Mouse (Mus musculus) MEL (cell line): ENCODE measurements around the gene Cdk17. TPM values are rescaled to one million over a fixed set of nuclear protein-coding genes. Genes with fewer than 3 reads are reported as not detected.

Experiments
- DNase-seq: peaks from one replicate; pipeline ENCODE4 v3.0.0; 2011; ENCODE audit warnings: low read depth, low spot score
- H3K27ac ChIP-seq: 2 replicates; pipeline ENCODE4 v1.5.1; 2012; ENCODE audit warnings: low read depth, mild to moderate bottlenecking, control low read depth, low read length, moderate library complexity; ENCODE audit not compliant: control insufficient read depth
- H3K27me3 ChIP-seq, 2 experiments: fragments of 150-350 bp in 1 of 2; sonication (generic) in 1 of 2; 2 replicates each; pipeline ENCODE4 v1.6.1; 2012; ENCODE audit warnings: low read length in 2 of 2, mild to moderate bottlenecking in 2 of 2, improper control_type of control experiment in 1 of 2, moderate library complexity in 1 of 2; ENCODE audit not compliant: insufficient read depth in 2 of 2, control insufficient read depth in 1 of 2
- H3K36me3 ChIP-seq, 2 experiments: 2 replicates each; pipeline ENCODE4 v1.6.1; 2012 to 2014; ENCODE audit warnings: low read length in 2 of 2, improper control_type of control experiment in 1 of 2, inconsistent platforms in 1 of 2, mild to moderate bottlenecking in 1 of 2; ENCODE audit not compliant: insufficient read depth in 2 of 2, control insufficient read depth in 1 of 2
- H3K4me1 ChIP-seq, 2 experiments: fragments of 150-350 bp in 1 of 2; sonication (generic) in 1 of 2; 2 replicates each; pipeline ENCODE4 v1.6.1; 2012; ENCODE audit warnings: low read length in 2 of 2, improper control_type of control experiment in 1 of 2, mild to moderate bottlenecking in 1 of 2; ENCODE audit not compliant: insufficient read depth in 2 of 2, control insufficient read depth in 1 of 2
- H3K4me3 ChIP-seq, 2 experiments: fragments of 150-350 bp in 1 of 2; sonication (generic) in 1 of 2; 2 replicates each; pipeline ENCODE4 v1.5.1; 2012; ENCODE audit warnings: low read depth in 2 of 2, low read length in 2 of 2, mild to moderate bottlenecking in 2 of 2, moderate library complexity in 2 of 2, control low read depth in 1 of 2, improper control_type of control experiment in 1 of 2; ENCODE audit not compliant: control insufficient read depth in 1 of 2, insufficient read depth in 1 of 2
- H3K79me2 ChIP-seq: 2 replicates; pipeline ENCODE4 v1.6.1; 2012; ENCODE audit warnings: mild to moderate bottlenecking, low read length, moderate library complexity; ENCODE audit not compliant: control insufficient read depth, poor library complexity, insufficient read depth
- H3K9ac ChIP-seq: 2 replicates; pipeline ENCODE4 v1.6.1; 2012; ENCODE audit warnings: low read depth, mild to moderate bottlenecking, control low read depth, low read length, moderate library complexity; ENCODE audit not compliant: control insufficient read depth, poor library complexity, severe bottlenecking
- H3K9me3 ChIP-seq: fragments of 150-350 bp; sonication (generic); replicated peaks from 2 replicates; pipeline ENCODE4 v1.6.1; 2012; ENCODE audit warnings: mild to moderate bottlenecking, low read length, improper control_type of control experiment, moderate library complexity; ENCODE audit not compliant: insufficient read depth
- CTCF ChIP-seq, 3 experiments: IDR thresholded peaks in 2 of 3; conservative IDR thresholded peaks in 1 of 3; 2 replicates each; pipeline ENCODE4 v1.5.1; 2011 to 2012; ENCODE audit warnings: low read length in 3 of 3, low read depth in 2 of 3, mild to moderate bottlenecking in 2 of 3, improper control_type of control experiment in 1 of 3, inconsistent platforms in 1 of 3, mixed read lengths in 1 of 3, moderate library complexity in 1 of 3; ENCODE audit not compliant: control insufficient read depth in 1 of 3, insufficient read depth in 1 of 3, poor library complexity in 1 of 3, severe bottlenecking in 1 of 3
- E2F4 ChIP-seq: IDR thresholded peaks from 2 replicates; pipeline ENCODE4 v1.6.1; 2011; ENCODE audit warnings: low read depth, low read length, improper control_type of control experiment, borderline replicate concordance
- ELF1 ChIP-seq: IDR thresholded peaks from 2 replicates; pipeline ENCODE4 v1.6.1; 2014; ENCODE audit warnings: low read depth, mild to moderate bottlenecking, inconsistent platforms, low read length, improper control_type of control experiment, moderate library complexity
- ETS1 ChIP-seq: IDR thresholded peaks from 2 replicates; pipeline ENCODE4 v1.6.1; 2012; ENCODE audit warnings: low read depth, mild to moderate bottlenecking, inconsistent platforms, low read length, improper control_type of control experiment, moderate library complexity
- GATA1 ChIP-seq: IDR thresholded peaks from 2 replicates; pipeline ENCODE4 v1.6.1; 2011; ENCODE audit warnings: low read depth, low read length, improper control_type of control experiment
- HCFC1 ChIP-seq: IDR thresholded peaks from 2 replicates; pipeline ENCODE4 v1.6.1; 2012; ENCODE audit warnings: low read depth, mild to moderate bottlenecking, inconsistent platforms, low read length, improper control_type of control experiment, moderate library complexity
- JUND ChIP-seq: IDR thresholded peaks from 2 replicates; pipeline ENCODE4 v1.6.1; 2011; ENCODE audit warnings: low read depth, mild to moderate bottlenecking, improper control_type of control experiment, low read length
- MAX ChIP-seq: IDR thresholded peaks from 2 replicates; pipeline ENCODE4 v1.6.1; 2011; ENCODE audit warnings: low read length, improper control_type of control experiment
- MAZ ChIP-seq: IDR thresholded peaks from 2 replicates; pipeline ENCODE4 v1.6.1; 2012; ENCODE audit warnings: low read depth, mild to moderate bottlenecking, inconsistent platforms, low read length, improper control_type of control experiment
- MEF2A ChIP-seq: IDR thresholded peaks from 2 replicates; pipeline ENCODE4 v1.6.1; 2014; ENCODE audit warnings: low read depth, mild to moderate bottlenecking, inconsistent platforms, low read length, improper control_type of control experiment; ENCODE audit not compliant: poor library complexity, insufficient replicate concordance, severe bottlenecking; ENCODE audit errors: extremely low read depth
- MXI1 ChIP-seq: IDR thresholded peaks from 2 replicates; pipeline ENCODE4 v1.6.1; 2011; ENCODE audit warnings: mild to moderate bottlenecking, low read depth, low read length, improper control_type of control experiment
- MYB ChIP-seq: IDR thresholded peaks from 2 replicates; pipeline ENCODE4 v1.6.1; 2011; ENCODE audit warnings: mild to moderate bottlenecking, low read depth, low read length, improper control_type of control experiment
- POLR2AphosphoS5 ChIP-seq: IDR thresholded peaks from 2 replicates; pipeline ENCODE4 v1.6.1; 2012; ENCODE audit warnings: low read depth, borderline replicate concordance, mild to moderate bottlenecking, inconsistent platforms, low read length, moderate library complexity, mixed read lengths
- RAD21 ChIP-seq: IDR thresholded peaks from 2 replicates; pipeline ENCODE4 v1.6.1; 2011; ENCODE audit warnings: mild to moderate bottlenecking, low read depth, low read length, improper control_type of control experiment
- RCOR1 ChIP-seq: IDR thresholded peaks from 2 replicates; pipeline ENCODE4 v1.6.1; 2012; ENCODE audit warnings: low read depth, mild to moderate bottlenecking, inconsistent platforms, low read length, improper control_type of control experiment
- TBP ChIP-seq: IDR thresholded peaks from 2 replicates; pipeline ENCODE4 v1.8.0; 2011; ENCODE audit warnings: low read depth, low read length, improper control_type of control experiment
- USF1 ChIP-seq: IDR thresholded peaks from 2 replicates; pipeline ENCODE4 v1.6.1; 2014; ENCODE audit warnings: low read depth, mild to moderate bottlenecking, inconsistent platforms, low read length, improper control_type of control experiment, moderate library complexity
- ZC3H11A ChIP-seq: IDR thresholded peaks from 2 replicates; pipeline ENCODE4 v1.6.1; 2012; ENCODE audit warnings: low read depth, mild to moderate bottlenecking, inconsistent platforms, low read length, improper control_type of control experiment
- ZKSCAN1 ChIP-seq: IDR thresholded peaks from 2 replicates; pipeline ENCODE4 v1.6.1; 2012; ENCODE audit warnings: low read depth, mild to moderate bottlenecking, inconsistent platforms, low read length, improper control_type of control experiment, moderate library complexity
- ZMIZ1 ChIP-seq: IDR thresholded peaks from 2 replicates; pipeline ENCODE4 v1.6.1; 2012; ENCODE audit warnings: low read depth, mild to moderate bottlenecking, inconsistent platforms, low read length, improper control_type of control experiment, moderate library complexity
- polyA plus RNA-seq, 2 experiments: library from polyadenylated mRNA; stranded (reverse) in 1 of 2; unstranded in 1 of 2; fragments of >175 nt in 1 of 2; fragments of >200 nt in 1 of 2; gene quantifications; 2 replicates each; pipeline versions ENCODE4 v1.2.1 to v1.2.4; 2012; ENCODE audit warnings: low replicate concordance in 2 of 2, low read depth in 1 of 2; ENCODE audit not compliant: insufficient read length in 2 of 2, insufficient read depth in 1 of 2, missing spikeins in 1 of 2
- total RNA-seq: library from RNA; depleted of rRNA; stranded (reverse); fragments of 300-350 nt; gene quantifications from 2 replicates; pipeline ENCODE4 v1.2.3, GENCODE M21; 2012

Cdk17 gene
- total and polyA plus RNA-seq, 3 experiments, result 25.6 to 155 (median 32.9) TPM

GRCm38 (mm10) chr10:93126025-93126424 lies 34.6 kb upstream of the Cdk17 start:
- Histone ChIP-seq H3K9me3 (no peaks in the 10 kb centered on the region), H3K4me1 (peaks cover 12 to 40% of the 10 kb centered on the region in 2 experiments), H3K4me3 (no peak overlapping the region), H3K9ac (no peak overlapping the region), H3K36me3 (peaks cover 0 to 41% of the 10 kb centered on the region in 2 experiments; a peak in 3 of 4 replicates), H3K79me2 (no peaks in the 10 kb centered on the region), H3K27ac (peak overlapping the region; percentile 23; the same call in 1 of the 2 replicates), H3K27me3 (no peaks in the 10 kb centered on the region)
- DNase-seq, result no peak
- no peak for TF ChIP-seq HCFC1
- TF ChIP-seq USF1, result no peak
- no peak for TF ChIP-seq MYB
- no peak for TF ChIP-seq RAD21
- TF ChIP-seq GATA1, result no peak
- TF ChIP-seq E2F4, result no peak
- no peak for TF ChIP-seq ELF1
- TF ChIP-seq MAX, result no peak
- no peak for TF ChIP-seq JUND
- TF ChIP-seq RCOR1, result no peak
- TF ChIP-seq ETS1, result no peak
- TF ChIP-seq ZKSCAN1, result no peak
- TF ChIP-seq POLR2AphosphoS5, result no peak
- no peak for TF ChIP-seq MAZ
- TF ChIP-seq TBP, result no peak
- TF ChIP-seq MXI1, result no peak
- no peak for TF ChIP-seq MEF2A
- TF ChIP-seq ZMIZ1, result no peak
- TF ChIP-seq ZC3H11A, result no peak

GRCm38 (mm10) chr10:93128566-93128965 lies 32.1 kb upstream of the Cdk17 start:
- Histone ChIP-seq H3K36me3 (peaks cover 1 to 26% of the 10 kb centered on the region in 2 experiments), H3K4me1 (peaks cover 4 to 22% of the 10 kb centered on the region in 2 experiments), H3K4me3 (no peak overlapping the region), H3K27ac (no peak overlapping the region), H3K27me3 (no peaks in the 10 kb centered on the region), H3K9ac (no peak overlapping the region), H3K79me2 (no peaks in the 10 kb centered on the region), H3K9me3 (no peaks in the 10 kb centered on the region)
- TF ChIP-seq MEF2A, result no peak
- TF ChIP-seq ZMIZ1, result no peak
- no peak for TF ChIP-seq MAX
- no peak for TF ChIP-seq MXI1
- TF ChIP-seq CTCF (IDR thresholded peaks at IDR 0.05 in 2 of 3, conservative IDR thresholded peaks at IDR 0.05 in 1 of 3; ENCODE audit: control insufficient read depth in 1 of 3, insufficient read depth in 1 of 3, low read depth in 2 of 3, low read length in 3 of 3, poor library complexity in 1 of 3, severe bottlenecking in 1 of 3), result no peak
- DNase-seq, result no peak
